Mouse (Mus musculus) mature B cell (primary cell): Measurements from ENCODE around the gene Lap3.

Experiments
- in situ Hi-C: fragments of 300-500 bp; cut with MboI; formaldehyde crosslinking; loops from 2 replicates; pipeline ENCODE4 v1.14.3; 2019

Gene Lap3

GRCm38 (mm10) chr5:45495429-45495975 is 2.3 kb downstream of the Lap3 start:
- in situ Hi-C loops, result loop anchor here (25.0 kb wide), 1 partner anchor 167 kb away; the partner anchor contains the start of gene Ncapg

GRCm38 (mm10) chr5:45496042-45496441 is 2.9 kb downstream of the Lap3 start:
- in situ Hi-C loops, result loop anchor here (25.0 kb wide), 1 partner anchor 166 kb away; the partner anchor contains the start of gene Ncapg

GRCm38 (mm10) chr5:45496479-45496878 is 3.3 kb downstream of the Lap3 start:
- in situ Hi-C loops, result loop anchor here (25.0 kb wide), 1 partner anchor 166 kb away; the partner anchor contains the start of gene Ncapg

GRCm38 (mm10) chr5:45496930-45497550 is 3.9 kb downstream of the Lap3 start:
- in situ Hi-C loops, result loop anchor here (25.0 kb wide), 1 partner anchor 165 kb away; the partner anchor contains the start of gene Ncapg

GRCm38 (mm10) chr5:45497564-45497963 is 4.4 kb downstream of the Lap3 start:
- in situ Hi-C loops, result loop anchor here (25.0 kb wide), 1 partner anchor 165 kb away; the partner anchor contains the start of gene Ncapg

- in situ Hi-C loops, result no loop called here
Observed at GRCm38 (mm10) chr5:45510071-45510470, 16.9 kb downstream of the Lap3 start.

- in situ Hi-C loops, result no loop called here
Observed at GRCm38 (mm10) chr5:45512908-45513307, 19.7 kb downstream of the Lap3 start.

GRCm38 (mm10) chr5:45513511-45513910 is 20.3 kb downstream of the Lap3 start:
- in situ Hi-C loops, result no loop called here

- in situ Hi-C loops, result no loop called here
Observed at GRCm38 (mm10) chr5:45514599-45514998, 21.4 kb downstream of the Lap3 start.

- in situ Hi-C loops, result no loop called here
Observed at GRCm38 (mm10) chr5:45515151-45515743, 22.1 kb downstream of the Lap3 start.

- in situ Hi-C loops, result no loop called here
Observed at GRCm38 (mm10) chr5:45519960-45520808, 27.0 kb downstream of the Lap3 start, which contains the start of gene Med28. TSS of gene Med28 (plus strand) at chr5:45520229.

- in situ Hi-C loops, result no loop called here
Observed at GRCm38 (mm10) chr5:45520809-45521110, 27.6 kb downstream of the Lap3 start.

GRCm38 (mm10) chr5:45521601-45522000 is 28.4 kb downstream of the Lap3 start:
- in situ Hi-C loops, result no loop called here

- in situ Hi-C loops, result no loop called here
Observed at GRCm38 (mm10) chr5:45525101-45525500, 31.9 kb downstream of the Lap3 start.

- in situ Hi-C loops, result no loop called here
Observed at GRCm38 (mm10) chr5:45526338-45526737, 33.2 kb downstream of the Lap3 start.

- in situ Hi-C loops, result no loop called here
Observed at GRCm38 (mm10) chr5:45529696-45530095, 36.5 kb downstream of the Lap3 start.

GRCm38 (mm10) chr5:45534319-45535098 is 41.3 kb downstream of the Lap3 start:
- in situ Hi-C loops, result no loop called here

- in situ Hi-C loops, result no loop called here
Observed at GRCm38 (mm10) chr5:45535177-45535576, 42.0 kb downstream of the Lap3 start.

GRCm38 (mm10) chr5:45539502-45539901 is 46.3 kb downstream of the Lap3 start:
- in situ Hi-C loops, result no loop called here

- in situ Hi-C loops, result no loop called here
Observed at GRCm38 (mm10) chr5:45543374-45543773, 50.2 kb downstream of the Lap3 start.

- in situ Hi-C loops, result no loop called here
Observed at GRCm38 (mm10) chr5:45549586-45549985, 56.4 kb downstream of the Lap3 start.
